Mouse (Mus musculus): ENCODE data around the gene Ampd1. TPM values are rescaled to one million over a fixed set of nuclear protein-coding genes. Genes with fewer than 3 reads are reported as not detected.

Gene Ampd1
- polyA plus RNA-seq, 1 experiment from 2014 or later, result 0.35 TPM

GRCm38 (mm10) chr3:103102454-103103390 is 28.9 kb downstream of the Ampd1 start, which contains the start of gene Dennd2c:
Dennd2c (plus strand) TSS chr3:103102604.
- no peaks in the 10 kb centered on the region for H3K9me3 ChIP-seq
- ATAC-seq (ENCODE audit: insufficient number of reproducible peaks, insufficient read depth, low FRiP score, low TSS enrichment, low read depth), result peak; percentile 96
- peak within 1 kb of the TSS; percentile 72 for H3K4me2 ChIP-seq
- no peaks in the 10 kb centered on the region for H3K36me3 ChIP-seq
- 1% methylated on average over 72 of the region's 72 CpGs for WGBS
- H3K9ac ChIP-seq (replicated peaks), result peak within 1 kb of the TSS; percentile 75
- H3K4me3 ChIP-seq (replicated peaks), result peak within 1 kb of the TSS; percentile 73
- H3K27me3 ChIP-seq, result no peaks in the 10 kb centered on the region; the same call in 1 of the 2 replicates
- peak within 1 kb of the TSS; percentile 78 for H3K27ac ChIP-seq
- H3K4me1 ChIP-seq (replicated peaks), result peaks cover 4% of the 10 kb centered on the region; the same call in 1 of the 2 replicates

GRCm38 (mm10) chr3:103107565-103108240 is 33.9 kb downstream of the Ampd1 start:
- no peaks in the 10 kb centered on the region; the same call in 1 of the 2 replicates for H3K27me3 ChIP-seq
- no peak overlapping the region for H3K27ac ChIP-seq
- no peak overlapping the region for H3K9ac ChIP-seq (replicated peaks)
- H3K4me1 ChIP-seq (replicated peaks), result no peaks in the 10 kb centered on the region; the same call in 1 of the 2 replicates
- 82% methylated on average over 7 of the region's 7 CpGs for whole genome bisulfite sequencing
- no peak overlapping the region for H3K4me2 ChIP-seq
- H3K4me3 ChIP-seq (replicated peaks), result no peak overlapping the region
- no peaks in the 10 kb centered on the region for H3K36me3 ChIP-seq
- ATAC-seq (ENCODE audit: insufficient number of reproducible peaks, insufficient read depth, low FRiP score, low TSS enrichment, low read depth), result no peak
- no peaks in the 10 kb centered on the region for H3K9me3 ChIP-seq

- WGBS, result 76% methylated on average over 5 of the region's 5 CpGs
- Histone ChIP-seq H3K9me3 (no peaks in the 10 kb centered on the region), H3K4me3 (replicated peaks) (no peak overlapping the region), H3K9ac (replicated peaks) (no peak overlapping the region), H3K27ac (no peak overlapping the region), H3K27me3 (peaks cover 7% of the 10 kb centered on the region; the same call in 1 of the 2 replicates), H3K4me1 (replicated peaks) (no peaks in the 10 kb centered on the region; the same call in 1 of the 2 replicates), H3K36me3 (no peaks in the 10 kb centered on the region), H3K4me2 (no peak overlapping the region)
- no peak for ATAC-seq (ENCODE audit: insufficient number of reproducible peaks, insufficient read depth, low FRiP score, low TSS enrichment, low read depth)
Observed at GRCm38 (mm10) chr3:103112216-103112615, 38.4 kb downstream of the Ampd1 start.

- no peaks in the 10 kb centered on the region for H3K9me3 ChIP-seq
- H3K9ac ChIP-seq (replicated peaks), result no peak overlapping the region
- no peak for ATAC-seq (ENCODE audit: insufficient number of reproducible peaks, insufficient read depth, low FRiP score, low TSS enrichment, low read depth)
- no peak overlapping the region for H3K4me2 ChIP-seq
- no peak overlapping the region for H3K27ac ChIP-seq
- no peak overlapping the region for H3K4me3 ChIP-seq (replicated peaks)
- 90% methylated on average over 3 of the region's 3 CpGs for WGBS
- no peaks in the 10 kb centered on the region for H3K27me3 ChIP-seq
- H3K4me1 ChIP-seq (replicated peaks), result 0 out of 2 replicates have a peak, but pooled peaks cover 2% of the 10 kb centered on the region
- H3K36me3 ChIP-seq, result no peaks in the 10 kb centered on the region
Observed at GRCm38 (mm10) chr3:103123636-103124035, 49.8 kb downstream of the Ampd1 start.

GRCm38 (mm10) chr3:103126138-103126537 is 52.3 kb downstream of the Ampd1 start:
- 92% methylated on average over 3 of the region's 3 CpGs for WGBS
- ATAC-seq (ENCODE audit: insufficient number of reproducible peaks, insufficient read depth, low FRiP score, low TSS enrichment, low read depth), result no peak
- no peak overlapping the region for H3K27ac ChIP-seq
- H3K4me1 ChIP-seq (replicated peaks), result peaks cover 19% of the 10 kb centered on the region
- H3K36me3 ChIP-seq, result no peaks in the 10 kb centered on the region
- no peaks in the 10 kb centered on the region for H3K9me3 ChIP-seq
- H3K9ac ChIP-seq (replicated peaks), result no peak overlapping the region
- no peak overlapping the region for H3K4me2 ChIP-seq
- no peaks in the 10 kb centered on the region for H3K27me3 ChIP-seq
- no peak overlapping the region for H3K4me3 ChIP-seq (replicated peaks)

- no peaks in the 10 kb centered on the region for H3K27me3 ChIP-seq
Observed at GRCm38 (mm10) chr3:103127177-103127576, 53.4 kb downstream of the Ampd1 start.

GRCm38 (mm10) chr3:103127721-103128120 is 53.9 kb downstream of the Ampd1 start:
- Histone ChIP-seq H3K4me1 (replicated peaks) (peaks cover 19% of the 10 kb centered on the region), H3K4me2 (no peak overlapping the region), H3K9me3 (no peaks in the 10 kb centered on the region), H3K36me3 (no peaks in the 10 kb centered on the region), H3K9ac (replicated peaks) (no peak overlapping the region), H3K27ac (no peak overlapping the region), H3K4me3 (replicated peaks) (no peak overlapping the region), H3K27me3 (no peaks in the 10 kb centered on the region)
- 73% methylated on average over 5 of the region's 5 CpGs for WGBS
- ATAC-seq (ENCODE audit: insufficient number of reproducible peaks, insufficient read depth, low FRiP score, low TSS enrichment, low read depth), result no peak

More at GRCm38 (mm10) chr3:103127177-103127576, 53.4 kb downstream of the Ampd1 start:
- Histone ChIP-seq H3K36me3 (no peaks in the 10 kb centered on the region), H3K27ac (no peak overlapping the region), H3K4me3 (replicated peaks) (no peak overlapping the region), H3K4me2 (no peak overlapping the region), H3K9me3 (no peaks in the 10 kb centered on the region), H3K4me1 (replicated peaks) (peaks cover 19% of the 10 kb centered on the region), H3K9ac (replicated peaks) (no peak overlapping the region)
- WGBS, result 57% methylated on average over 2 of the region's 2 CpGs
- ATAC-seq (ENCODE audit: insufficient number of reproducible peaks, insufficient read depth, low FRiP score, low TSS enrichment, low read depth), result no peak

GRCm38 (mm10) chr3:103128251-103128650 is 54.4 kb downstream of the Ampd1 start:
- Histone ChIP-seq H3K9me3 (no peaks in the 10 kb centered on the region), H3K27me3 (no peaks in the 10 kb centered on the region), H3K9ac (replicated peaks) (no peak overlapping the region), H3K4me2 (no peak overlapping the region), H3K27ac (no peak overlapping the region), H3K36me3 (no peaks in the 10 kb centered on the region), H3K4me3 (replicated peaks) (no peak overlapping the region), H3K4me1 (replicated peaks) (peaks cover 19% of the 10 kb centered on the region)
- WGBS, result 46% methylated on average over 4 of the region's 4 CpGs
- no peak for ATAC-seq (ENCODE audit: insufficient number of reproducible peaks, insufficient read depth, low FRiP score, low TSS enrichment, low read depth)

GRCm38 (mm10) chr3:103129367-103130159 is 55.7 kb downstream of the Ampd1 start:
- 0 out of 2 replicates have a peak overlapping the region, but pooled peaks have one; percentile 15 for H3K4me2 ChIP-seq
- H3K36me3 ChIP-seq, result no peaks in the 10 kb centered on the region
- H3K27ac ChIP-seq, result peak overlapping the region; percentile 77
- ATAC-seq (ENCODE audit: insufficient number of reproducible peaks, insufficient read depth, low FRiP score, low TSS enrichment, low read depth), result no peak; the same call in 1 of the 2 replicates
- H3K9me3 ChIP-seq, result no peaks in the 10 kb centered on the region
- H3K27me3 ChIP-seq, result no peaks in the 10 kb centered on the region
- 78% methylated on average over 8 of the region's 8 CpGs for WGBS
- peaks cover 19% of the 10 kb centered on the region for H3K4me1 ChIP-seq (replicated peaks)
- H3K4me3 ChIP-seq (replicated peaks), result no peak overlapping the region
- no peak overlapping the region; the same call in 1 of the 2 replicates for H3K9ac ChIP-seq (replicated peaks)

GRCm38 (mm10) chr3:103130236-103130751 is 56.5 kb downstream of the Ampd1 start:
- no peaks in the 10 kb centered on the region for H3K9me3 ChIP-seq
- H3K36me3 ChIP-seq, result no peaks in the 10 kb centered on the region
- no peaks in the 10 kb centered on the region for H3K27me3 ChIP-seq
- no peak overlapping the region; the same call in 1 of the 2 replicates for H3K9ac ChIP-seq (replicated peaks)
- WGBS, result 39% methylated on average over 6 of the region's 6 CpGs
- peak overlapping the region; percentile 15; the same call in 1 of the 2 replicates for H3K4me2 ChIP-seq
- peak overlapping the region; percentile 77 for H3K27ac ChIP-seq
- no peak overlapping the region for H3K4me3 ChIP-seq (replicated peaks)
- no peak for ATAC-seq (ENCODE audit: insufficient number of reproducible peaks, insufficient read depth, low FRiP score, low TSS enrichment, low read depth)
- peaks cover 19% of the 10 kb centered on the region for H3K4me1 ChIP-seq (replicated peaks)

All from limb, embryonic 12.5 days (tissue).